8 mouse cellular contexts compared by ENCODE assay signal in genomic region chr7:80688556-80689220, GRCm38 (mm10). TPM values are rescaled to one million over a fixed set of nuclear protein-coding genes. Genes with fewer than 3 reads are reported as not detected.
A peak's percentile ranks its signal among the peaks of the same experiment; 100 is the strongest.
DNase-seq lines count a peak whose midpoint lies in the region; ATAC-seq and TF ChIP-seq lines count a peak whose summit lies in the region.

Gene Crtc3 (minus strand): TSS chr7:80688877.

- H3K27ac ChIP-seq in cortical plate, adult 2 months (ENCODE audit: insufficient read depth, low read length) = peak within 1 kb of the TSS; percentile 97
- peak within 1 kb of the TSS; percentile 97 for H3K27ac ChIP-seq in hindbrain, embryonic 16.5 days (ENCODE audit: low read depth, low read length)

- peak within 1 kb of the TSS; percentile 48 for H3K4me3 ChIP-seq in cortical plate, adult 2 months (ENCODE audit: insufficient read depth, low read length)
- peak within 1 kb of the TSS; percentile 82 for H3K4me3 ChIP-seq in hindbrain, embryonic 16.5 days (ENCODE audit: low read length)

- H3K9me3 ChIP-seq in hindbrain, embryonic 16.5 days (ENCODE audit: control insufficient read depth, low read length) = no peaks in the 10 kb centered on the region

- peak; percentile 87 for ATAC-seq in hindbrain, embryonic 16.5 days
- ATAC-seq in megakaryocyte, adult 5-6 weeks (ENCODE audit: poor library complexity, severe bottlenecking) = peak; percentile 74

- peak within 1 kb of the TSS; percentile 95 for H3K9ac ChIP-seq in hindbrain, embryonic 16.5 days (ENCODE audit: low read depth, low read length)

- no peak for TF ChIP-seq POLR2A in cortical plate, adult 2 months (IDR thresholded peaks at IDR 0.05; ENCODE audit: extremely low read depth, insufficient read depth, low read length)

- no peaks in the 10 kb centered on the region for H3K36me3 ChIP-seq in hindbrain, embryonic 16.5 days (ENCODE audit: control insufficient read depth, insufficient read depth, low read length)

- TF ChIP-seq CTCF in cortical plate, adult 2 months (IDR thresholded peaks at IDR 0.05; ENCODE audit: extremely low read depth, insufficient read depth, low read length) = no peak

- no peaks in the 10 kb centered on the region for H3K27me3 ChIP-seq in hindbrain, embryonic 16.5 days (replicated peaks; ENCODE audit: control insufficient read depth, insufficient read depth, low read length)

- H3K4me2 ChIP-seq in hindbrain, embryonic 16.5 days (ENCODE audit: low read length) = peak within 1 kb of the TSS; percentile 74

- peaks cover 15% of the 10 kb centered on the region for H3K4me1 ChIP-seq in cortical plate, adult 2 months (ENCODE audit: control insufficient read depth, insufficient read depth, low read length)
- peaks cover 8% of the 10 kb centered on the region for H3K4me1 ChIP-seq in hindbrain, embryonic 16.5 days (ENCODE audit: control insufficient read depth, insufficient read depth, low read depth, low read length)

- peak; percentile 44 for DNase-seq in adipocyte (ENCODE audit: low spot score)
- peak; percentile 53 to 63 for DNase-seq in gastrocnemius, adult 8-10 months (ENCODE audit: low spot score in 2 of 2)
- DNase-seq in left cerebral cortex, adult 8-10 months (ENCODE audit: low spot score in 2 of 2) = peak; percentile 22 to 43
- peak; percentile 57 for DNase-seq in right cerebral cortex, adult 18-20 months
- peak; percentile 70 for DNase-seq in urinary bladder, postnatal 14 days (ENCODE audit: low spot score)

- under 1% methylated on average over 54 of the region's 83 CpGs for WGBS in hindbrain, embryonic 16.5 days

RNA-seq across cellular contexts. Expression of gene Crtc3, which starts in this region (rescaled TPM):
- 10.4 and 10.8 TPM in 2 replicates for polyA plus RNA-seq in cortical plate, adult 2 months (2012; rRNA removed)
- 10 to 100 TPM in 3 of 4 experiments, 1 to 10 TPM in 1; 8.9 to 11.6 (median 11.4) TPM for total RNA-seq in gastrocnemius, adult 8-10 months (2022)
- 14.2 and 16.1 TPM in 2 replicates for polyA plus RNA-seq in hindbrain, embryonic 16.5 days (2015; fragmentation: Nextera tagmentation; extraction: Ambion mirVana)
- total RNA-seq in left cerebral cortex, adult 8-10 months (2022) = 10 to 100 TPM; 14.8 to 15.7 (median 15.5) TPM
- total RNA-seq in megakaryocyte, adult 5-6 weeks (2015) = 21.3 and 26.9 TPM in 2 replicates
- 12.5 and 13.0 TPM in 2 replicates for total RNA-seq in megakaryocyte, adult 5-6 weeks (2017)

Comparison
In these comparisons a context has a peak if more than half of its experiments do, and no peak if none do; other contexts are left out.
1. Peak in every context shown above with its lines: DNase-seq, ATAC-seq, H3K4me3 ChIP-seq and H3K27ac ChIP-seq.